Mouse (Mus musculus): ENCODE data around the gene Tmprss11e.

The Tmprss11e gene

DNA sequence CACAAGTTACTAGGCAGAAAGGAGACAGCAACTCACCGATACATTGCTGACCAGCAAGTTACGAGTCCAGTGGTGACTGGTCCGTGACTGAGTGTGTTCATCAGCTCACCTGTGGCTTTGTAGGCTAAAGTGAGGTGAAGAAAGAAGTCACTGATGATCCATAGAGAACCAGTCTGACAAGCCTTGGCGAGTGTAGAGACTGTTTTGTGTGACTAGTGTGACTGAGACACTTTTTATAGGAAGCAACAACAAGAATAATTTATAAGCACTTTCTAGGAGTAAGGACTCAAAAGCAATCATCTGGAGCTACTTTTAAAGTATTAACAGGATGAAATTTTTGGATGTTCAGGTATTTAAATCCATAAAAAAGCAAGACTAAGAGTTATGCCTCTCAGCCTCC is at the start of gene Tmprss11e:
Tmprss11e (minus strand) TSS at position 101 of the 400 bp plus-strand sequence.
- no peak for DNase-seq (ENCODE audit: low spot score)

DNA sequence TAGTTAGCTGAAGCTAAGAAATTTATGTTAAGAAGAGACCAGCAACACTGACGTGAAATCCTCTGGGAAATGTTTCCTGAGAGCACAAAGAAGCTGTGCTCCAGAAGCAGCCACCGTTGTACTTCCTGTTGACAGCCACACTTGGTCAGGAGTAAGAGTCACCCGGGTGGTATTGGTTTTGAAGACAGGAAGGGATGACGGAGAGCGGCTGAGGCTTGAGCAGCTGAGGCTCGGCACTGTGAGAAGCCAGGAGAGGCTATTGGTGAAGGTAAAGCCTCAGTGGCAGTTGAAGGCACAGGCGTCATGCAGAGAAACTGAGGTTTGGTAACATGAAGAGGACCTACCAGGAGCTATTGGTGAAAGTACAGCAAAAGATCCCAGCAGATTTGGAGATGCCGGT is 47.2 kb upstream of the Tmprss11e start:
- no peak for DNase-seq (ENCODE audit: low spot score)

DNA sequence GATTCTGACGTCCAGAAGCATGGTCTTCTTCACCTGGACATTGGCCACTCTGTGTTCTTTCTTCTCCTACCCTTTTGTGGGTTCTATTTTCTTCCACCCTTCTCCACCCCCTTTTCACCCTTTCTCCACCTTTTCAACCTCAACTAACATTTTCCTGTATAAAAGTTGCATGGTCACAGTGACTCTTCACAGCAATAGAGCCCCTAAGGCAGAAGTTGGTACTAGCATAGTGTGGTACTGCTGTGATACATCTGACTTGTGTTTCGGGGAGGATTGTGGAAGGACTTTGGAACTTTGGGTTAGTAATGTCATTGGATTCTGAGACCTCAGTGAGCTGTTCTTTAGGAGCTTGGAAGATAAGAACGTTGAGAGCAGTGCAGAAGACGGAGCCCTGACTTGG is 46.6 kb upstream of the Tmprss11e start:
- DNase-seq (ENCODE audit: low spot score), result no peak

DNA sequence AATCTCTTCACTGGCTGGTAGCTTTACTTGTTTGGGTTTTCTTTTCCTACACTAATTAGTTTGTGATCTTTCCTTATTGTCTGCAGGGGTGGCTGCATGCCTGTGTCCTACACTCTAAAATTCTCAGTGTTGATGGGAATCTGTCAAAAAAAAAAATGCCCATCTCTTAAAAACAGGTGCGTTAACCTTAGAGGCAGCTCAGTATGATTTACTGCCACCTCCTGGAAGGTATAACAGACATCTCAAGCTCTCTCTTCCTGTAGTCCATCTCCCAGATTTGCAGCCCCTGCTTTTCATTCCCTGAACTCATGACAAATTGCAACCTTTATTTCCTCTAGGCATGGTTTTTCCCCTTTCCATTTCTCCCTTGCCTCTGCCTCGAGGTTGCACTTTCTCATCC is 44.3 kb upstream of the Tmprss11e start:
- DNase-seq (ENCODE audit: low spot score), result no peak

DNA sequence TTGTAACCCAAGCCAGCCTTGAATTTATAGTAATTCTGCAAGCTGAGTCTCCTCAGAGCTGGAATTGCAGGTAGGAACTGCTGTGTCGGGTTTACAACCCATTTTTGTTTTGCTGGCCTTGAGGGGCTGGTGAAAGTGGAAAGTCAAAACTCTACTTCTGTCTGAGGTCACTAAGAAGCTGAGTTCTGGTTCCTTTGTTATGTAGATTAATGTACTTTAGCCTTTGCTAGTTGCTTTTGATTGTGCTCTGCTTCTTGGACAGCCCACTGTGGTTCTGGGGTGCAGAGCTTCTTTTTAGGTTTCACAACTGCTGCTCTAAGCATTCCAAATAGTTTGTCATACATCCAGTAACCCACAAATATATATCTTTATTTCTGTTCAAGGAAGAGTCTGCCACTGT is 41.2 kb upstream of the Tmprss11e start:
- no peak for DNase-seq (ENCODE audit: low spot score)

DNA sequence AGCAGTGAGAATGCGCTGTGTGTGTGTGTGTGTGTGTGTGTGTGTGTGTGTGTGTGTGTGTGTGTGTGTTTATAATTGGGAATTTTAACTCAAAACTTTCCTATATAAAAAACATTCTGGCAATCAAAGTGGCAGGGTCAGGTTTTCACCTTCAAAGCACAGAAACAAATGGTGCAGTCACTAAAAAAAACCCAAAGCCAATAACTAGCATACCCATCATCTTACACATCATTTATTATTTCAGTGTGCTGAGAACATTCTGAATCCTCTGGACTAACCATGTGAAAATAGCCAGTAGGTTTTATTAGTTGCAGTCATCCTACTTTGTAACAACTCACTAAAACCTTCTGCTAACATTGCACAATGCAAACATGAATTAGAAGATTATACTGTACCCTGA is 38.6 kb upstream of the Tmprss11e start:
- no peak for DNase-seq (ENCODE audit: low spot score)

DNA sequence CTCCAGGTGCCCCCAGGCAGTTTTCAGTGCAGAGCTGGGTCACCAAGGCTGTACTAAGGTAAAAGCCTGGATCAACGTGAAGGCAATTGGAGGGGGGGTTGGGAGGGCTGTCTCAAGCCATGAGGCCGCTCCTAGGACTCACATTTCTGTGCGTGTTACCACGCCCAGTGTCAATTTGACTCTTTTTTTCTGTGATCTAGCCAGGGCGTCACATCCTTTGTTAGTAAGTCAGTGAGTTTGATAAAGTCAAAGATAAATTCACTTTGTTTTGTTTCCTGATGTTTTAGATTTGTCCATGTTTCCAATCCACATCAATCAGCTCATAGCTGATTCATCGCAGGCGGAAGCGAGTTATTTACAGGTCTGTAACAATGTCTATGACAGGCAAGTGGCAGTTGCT is 37.4 kb upstream of the Tmprss11e start:
- DNase-seq (ENCODE audit: low spot score), result no peak

DNA sequence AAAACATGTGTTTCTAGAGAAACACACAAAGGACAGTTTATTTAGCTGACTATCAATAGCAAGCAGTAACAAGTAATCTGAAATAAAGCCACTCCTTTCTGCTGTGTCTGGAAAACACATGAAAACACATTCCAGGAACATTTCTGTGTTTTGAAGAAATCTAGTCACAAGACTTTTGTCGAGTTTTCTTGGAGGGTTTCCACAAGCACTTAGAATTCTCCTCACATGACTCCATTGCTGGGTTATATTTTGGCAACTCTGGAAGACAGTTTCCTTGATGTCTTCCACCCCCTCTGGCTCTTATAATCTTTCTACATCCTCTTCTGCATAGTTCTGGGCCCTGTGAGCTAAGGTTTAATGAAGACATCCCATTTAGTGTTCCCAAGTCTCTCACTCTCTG is 32.9 kb upstream of the Tmprss11e start:
- DNase-seq (ENCODE audit: low spot score), result no peak

DNA sequence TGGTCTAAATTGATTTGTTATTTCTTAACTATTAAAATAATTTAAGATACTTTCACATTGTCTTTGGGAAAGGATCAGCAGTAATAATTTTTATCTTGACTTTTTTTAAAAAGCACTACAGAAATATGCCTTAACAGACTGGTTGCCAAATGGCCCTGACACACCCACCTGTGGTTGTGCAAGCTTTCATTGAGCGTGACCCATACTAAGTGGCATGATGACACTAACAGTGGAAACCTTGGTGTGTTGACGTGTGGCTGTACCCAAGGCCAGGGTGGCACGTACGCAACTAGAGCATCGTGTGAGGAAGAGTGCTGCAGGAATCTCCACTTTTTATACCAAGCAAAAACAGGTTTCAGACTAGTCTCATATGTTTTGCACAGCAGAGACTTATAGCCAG is 31.3 kb upstream of the Tmprss11e start:
- no peak for DNase-seq (ENCODE audit: low spot score)

DNA sequence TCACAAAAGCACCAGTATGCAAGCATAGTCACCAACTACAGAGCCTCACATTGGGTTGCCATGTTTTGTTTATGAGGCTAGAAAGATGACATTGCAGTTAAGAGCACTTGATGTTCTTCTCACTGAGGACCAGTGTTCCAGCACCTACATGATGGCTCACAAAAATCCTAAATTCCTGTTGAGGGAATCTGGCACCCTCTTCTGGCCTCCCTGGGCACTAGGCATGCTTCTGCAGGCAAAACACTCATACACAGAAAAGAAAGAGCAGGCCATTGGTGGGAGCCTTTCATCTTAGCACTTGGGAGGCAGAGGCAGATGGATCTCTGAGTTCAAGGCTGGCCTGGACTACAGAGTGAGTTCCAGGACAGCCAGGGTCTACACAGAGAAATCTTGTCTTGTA is 25.4 kb upstream of the Tmprss11e start:
- no peak for DNase-seq (ENCODE audit: low spot score)

DNA sequence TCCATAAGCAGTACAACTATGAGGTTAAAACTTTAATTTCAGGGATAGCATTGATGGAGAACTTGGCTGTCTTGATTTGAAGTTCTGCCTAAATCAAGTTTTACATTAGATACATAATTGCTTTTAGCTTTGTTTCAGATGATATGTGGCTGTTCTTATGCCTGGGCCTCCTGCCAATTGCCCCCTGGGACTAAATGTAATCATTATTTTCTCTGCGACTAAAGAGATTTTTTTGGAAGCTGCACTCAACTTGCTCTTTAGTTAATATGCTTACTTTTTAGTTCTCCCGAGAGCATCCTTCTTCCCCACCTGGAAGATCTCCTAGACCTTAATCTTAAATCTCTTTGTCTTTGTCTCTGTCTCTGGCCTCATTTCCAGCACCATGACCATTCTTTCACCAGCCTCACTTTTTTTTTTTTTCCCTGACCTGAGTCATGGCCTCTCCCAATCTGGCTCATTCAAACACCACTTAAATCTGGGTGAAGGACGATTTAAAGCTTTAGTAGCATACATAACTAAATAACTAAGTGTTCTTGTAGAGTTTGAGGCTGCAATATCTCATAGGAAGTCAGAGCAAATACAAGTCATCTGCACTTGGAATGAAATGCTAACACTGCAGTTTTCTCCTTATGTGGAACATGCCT is 23.5 kb upstream of the Tmprss11e start:
- no peak for DNase-seq (ENCODE audit: low spot score)

DNA sequence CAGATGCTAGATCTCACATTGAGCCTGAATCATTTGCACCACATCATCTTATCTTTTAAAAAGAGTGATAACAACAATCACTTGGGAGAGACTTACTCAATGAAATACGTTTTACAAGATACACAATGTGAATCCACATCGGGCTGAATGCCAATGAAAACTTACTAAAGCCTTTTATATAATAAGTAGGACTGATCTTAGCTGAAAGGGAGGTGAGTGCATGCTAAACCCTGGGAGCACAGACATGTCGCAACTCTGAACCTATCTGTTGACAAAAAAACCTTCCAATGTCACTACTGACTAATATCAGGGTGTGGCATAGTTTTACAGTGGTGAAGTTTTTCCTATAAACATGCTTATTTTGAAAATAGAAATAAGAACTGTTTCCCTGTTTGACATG is 2.8 kb downstream of the Tmprss11e start:
- DNase-seq (ENCODE audit: low spot score), result no peak

DNA sequence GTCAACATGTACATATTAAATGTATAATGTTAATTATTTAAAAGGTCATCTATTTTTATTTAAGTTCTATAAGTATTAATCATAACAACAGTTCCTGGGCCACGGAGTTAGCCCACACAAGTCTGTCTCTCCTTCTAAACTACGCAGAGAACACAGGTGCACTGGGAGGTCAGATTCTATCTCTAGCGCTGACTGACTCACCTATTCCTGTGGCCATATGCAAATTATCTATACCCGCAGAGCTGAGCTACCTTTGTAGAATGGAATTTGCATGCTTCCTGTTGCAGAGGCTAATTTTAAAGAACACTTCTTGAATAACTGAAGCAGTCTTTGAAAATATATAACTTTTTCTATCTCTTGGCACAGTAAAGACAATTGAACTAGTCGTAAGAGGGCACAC is 4.5 kb downstream of the Tmprss11e start:
- no peak for DNase-seq (ENCODE audit: low spot score)

DNA sequence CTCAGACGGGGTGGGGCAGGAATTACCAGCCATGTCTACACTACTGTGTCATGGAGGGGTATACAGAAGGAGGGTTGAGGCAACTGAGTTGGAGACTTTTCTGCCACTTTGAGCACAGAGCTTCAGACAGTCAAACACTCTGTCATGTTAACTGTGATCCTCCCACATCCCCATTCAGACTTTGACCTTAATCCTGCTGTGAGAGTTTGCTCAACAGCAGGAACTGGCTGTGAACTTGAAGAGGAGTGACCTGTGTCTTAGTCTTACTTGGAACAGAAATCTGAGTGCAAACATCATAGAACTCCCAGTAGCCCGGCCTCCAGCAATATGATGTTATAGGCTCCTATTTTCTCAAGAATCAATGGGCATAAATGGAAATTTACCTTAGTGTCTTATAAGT is 9.8 kb downstream of the Tmprss11e start:
- DNase-seq (ENCODE audit: low spot score), result no peak

DNA sequence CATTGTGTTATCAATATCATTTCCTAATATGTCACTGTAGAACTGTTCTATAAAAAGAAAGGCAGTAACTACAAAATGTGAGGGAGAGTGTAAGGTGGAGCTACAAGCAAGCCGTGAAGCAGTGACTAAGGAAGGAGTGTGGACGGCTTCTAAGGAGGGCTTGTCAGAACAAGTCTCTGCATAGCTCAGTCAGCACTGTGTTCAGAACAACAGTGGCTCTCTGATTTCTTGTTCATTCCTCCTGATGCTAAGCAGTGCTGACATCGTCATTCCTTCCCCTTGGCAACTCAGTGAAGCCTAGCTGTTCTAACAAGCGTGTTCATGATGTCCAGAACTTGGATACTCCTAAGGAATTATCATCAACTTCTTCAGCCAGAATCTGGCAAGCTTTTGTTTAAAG is 15.0 kb downstream of the Tmprss11e start:
- DNase-seq (ENCODE audit: low spot score), result no peak

DNA sequence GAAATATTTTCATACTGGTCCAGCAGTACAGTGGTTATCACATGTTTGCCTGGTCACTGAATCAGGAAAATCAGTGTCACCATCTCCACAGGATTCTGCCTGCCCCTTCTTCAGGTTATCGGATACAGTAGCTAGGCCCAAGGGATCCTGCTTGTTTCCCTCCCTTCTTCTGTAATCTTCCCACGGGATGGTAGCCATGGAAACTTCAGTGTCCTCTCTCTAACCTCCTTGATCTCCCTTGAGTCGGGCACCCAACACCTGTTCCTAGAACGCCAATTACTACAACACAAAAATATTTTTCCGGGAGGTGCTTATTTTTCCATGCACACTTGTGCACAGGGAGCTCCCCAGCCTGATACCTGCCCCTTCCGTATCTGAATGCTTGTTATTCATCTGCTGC is 17.0 kb downstream of the Tmprss11e start:
- DNase-seq (ENCODE audit: low spot score), result no peak

DNA sequence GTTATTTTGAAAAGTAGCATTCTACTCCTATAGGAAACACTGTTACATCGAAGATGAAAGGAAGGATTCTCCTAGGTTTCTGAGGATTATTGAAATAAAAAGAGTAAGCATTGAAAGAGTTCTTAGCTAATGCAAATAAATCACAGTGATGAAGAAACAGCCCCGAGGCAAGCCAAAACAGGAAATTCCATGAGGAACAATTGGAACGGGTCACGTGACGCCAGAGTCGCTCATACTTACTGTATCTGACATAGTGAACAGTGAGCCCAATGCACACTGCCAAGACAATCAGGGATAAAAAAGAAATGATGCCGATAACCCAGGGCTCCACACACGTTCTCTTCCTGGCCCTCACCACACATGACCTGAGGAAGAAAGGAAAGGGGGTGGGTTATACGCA is 18.6 kb downstream of the Tmprss11e start:
- no peak for DNase-seq (ENCODE audit: low spot score)

DNA sequence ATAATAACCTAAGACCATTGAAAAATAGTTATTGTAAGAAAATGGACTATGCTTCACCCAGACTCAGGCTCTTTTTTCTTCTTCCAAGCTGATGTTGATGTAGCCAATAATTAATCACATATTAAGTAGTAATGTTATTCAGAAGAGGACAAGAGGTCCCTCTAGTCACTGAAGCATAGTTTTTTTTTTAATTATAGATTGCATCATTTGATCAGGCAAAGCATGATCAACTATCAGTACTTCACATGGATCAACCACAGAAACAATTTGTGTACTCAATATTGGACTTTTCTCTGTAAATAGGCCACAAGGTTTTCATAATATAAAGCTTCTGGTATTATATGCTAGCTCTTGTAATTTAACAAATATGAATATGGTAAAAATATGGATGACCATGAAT is 20.6 kb downstream of the Tmprss11e start:
- no peak for DNase-seq (ENCODE audit: low spot score)

DNA sequence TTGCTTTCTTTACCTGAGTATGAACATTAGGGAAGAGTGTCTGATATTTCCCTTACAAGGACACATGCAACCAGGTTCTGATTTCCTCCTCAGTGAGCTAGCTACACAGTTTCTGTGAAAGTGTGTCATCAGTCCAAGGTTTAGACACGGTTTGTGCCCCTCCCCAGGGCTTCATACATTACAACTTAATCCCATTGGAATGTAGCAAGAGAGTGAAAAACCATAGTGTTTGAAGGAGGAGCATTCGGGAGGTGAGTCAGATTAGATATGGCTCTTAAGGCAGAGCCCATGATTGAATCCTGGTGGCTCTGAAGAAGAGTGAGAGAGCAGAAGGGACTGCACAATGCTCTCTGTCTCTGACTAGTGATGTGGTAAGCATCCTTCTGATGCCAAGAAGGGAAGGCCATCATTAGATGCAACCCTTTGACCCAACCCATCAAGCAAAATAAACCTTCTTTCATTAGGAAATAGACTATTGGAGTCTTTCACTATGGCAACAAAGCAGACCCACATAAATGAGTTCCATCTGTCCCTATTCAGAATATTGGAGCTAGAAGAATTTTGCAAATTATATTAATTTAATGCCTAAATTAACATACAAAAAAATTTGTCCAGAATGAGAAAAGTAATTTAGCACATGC is 22.7 kb downstream of the Tmprss11e start:
- no peak for DNase-seq (ENCODE audit: low spot score)

DNA sequence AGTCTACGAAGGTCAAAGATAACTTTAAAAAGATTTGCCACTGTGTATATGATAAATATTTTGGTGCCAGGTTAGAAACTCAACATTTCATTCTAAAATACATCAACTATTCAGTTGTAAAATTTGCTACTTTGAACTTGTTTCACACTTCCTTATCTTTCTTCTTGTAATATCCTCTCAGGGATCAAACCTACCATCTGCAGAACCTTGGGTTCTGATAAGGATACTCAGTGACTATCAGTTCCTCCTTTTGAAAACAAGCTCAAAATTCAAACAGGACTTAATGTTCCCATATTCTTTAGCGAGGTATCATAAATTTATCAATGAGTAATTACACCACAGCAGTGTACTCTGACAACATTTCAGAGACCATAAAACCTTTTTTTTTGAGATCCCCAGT is 30.6 kb downstream of the Tmprss11e start:
- no peak for DNase-seq (ENCODE audit: low spot score)

DNA sequence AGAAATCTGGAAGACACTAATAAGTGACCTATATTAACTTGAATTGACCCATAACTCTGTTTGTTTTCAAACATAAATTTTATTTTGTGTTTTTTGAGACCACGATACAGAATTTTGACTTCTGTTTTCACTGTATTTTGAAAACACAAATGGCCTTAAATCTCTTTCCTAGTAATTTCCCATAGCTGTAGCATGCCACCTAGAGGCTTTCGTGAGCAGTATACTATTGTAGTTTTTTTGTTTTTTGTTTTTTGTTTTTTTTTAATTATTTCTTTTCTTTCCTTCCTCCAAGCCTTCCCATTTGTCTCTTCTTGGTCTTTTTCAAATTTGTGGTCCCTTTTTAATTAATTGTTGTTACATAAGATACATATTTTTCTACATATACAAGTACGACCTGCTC is 40.7 kb downstream of the Tmprss11e start:
- no peak for DNase-seq (ENCODE audit: low spot score)

DNA sequence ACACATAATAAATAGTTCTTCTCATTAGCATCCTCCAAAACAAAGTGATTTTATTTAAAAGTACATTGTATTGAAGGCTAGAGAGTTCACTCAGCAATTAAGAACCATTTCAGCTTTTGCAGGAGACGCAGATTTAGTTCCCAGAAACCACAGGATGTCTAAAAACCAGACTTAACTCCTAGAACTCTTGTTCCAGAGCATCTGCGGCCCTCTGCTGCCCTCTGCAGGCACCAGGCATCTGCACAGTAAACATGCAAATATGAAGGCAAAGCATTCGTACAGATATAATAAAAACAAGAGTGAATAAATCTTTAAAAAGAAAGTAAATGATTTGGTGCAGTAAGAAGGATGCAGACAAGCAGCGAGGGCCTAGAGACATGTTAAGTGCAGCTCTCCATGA is 60.9 kb downstream of the Tmprss11e start:
- DNase-seq (ENCODE audit: low spot score), result peak; percentile 33

DNA sequence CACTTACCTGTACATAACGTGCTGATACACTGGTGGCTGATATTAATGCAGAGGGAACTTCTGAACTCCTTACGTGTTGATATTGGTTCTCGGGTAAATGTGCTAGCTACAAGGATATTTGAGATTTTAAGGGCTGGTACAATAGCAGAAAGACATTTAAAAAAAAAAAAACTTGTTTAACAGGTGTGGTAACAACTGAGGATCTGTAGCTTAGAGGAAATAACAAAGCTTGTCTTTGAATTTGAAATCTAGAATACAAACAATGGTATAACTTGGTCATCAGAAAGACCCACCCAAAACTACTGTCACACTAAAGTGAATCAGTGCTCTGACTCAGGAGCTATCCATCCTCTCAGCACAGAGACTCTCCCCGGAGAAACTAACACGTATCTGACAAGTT is 69.4 kb downstream of the Tmprss11e start, which contains the start of gene Tmprss11b:
Tmprss11b (minus strand) TSS at position 101 of the 400 bp plus-strand sequence.
- DNase-seq (ENCODE audit: low spot score), result no peak
